Mouse (Mus musculus): Measurements from ENCODE around the gene Spen. TPM values are rescaled to one million over a fixed set of nuclear protein-coding genes. Genes with fewer than 3 reads are reported as not detected.

The Spen gene
- total and polyA plus RNA-seq, 2 experiments from 2014 or later = 10.7 to 24.7 TPM

- 0 out of 2 replicates have a peak overlapping the region, but pooled peaks have one; percentile 4 for H3K27ac ChIP-seq (ENCODE audit: low read depth, low read length)
- 53% methylated on average over 3 of the region's 3 CpGs for WGBS
- no peaks in the 10 kb centered on the region for H3K27me3 ChIP-seq (ENCODE audit: insufficient read depth, low read length)
- TF ChIP-seq CTCF (IDR thresholded peaks at IDR 0.05; ENCODE audit: low read depth) = no peak
- no peak overlapping the region for H3K4me3 ChIP-seq (ENCODE audit: low read depth, low read length)
- no peak overlapping the region for H3K9ac ChIP-seq
- H3K9me3 ChIP-seq (ENCODE audit: low read length) = no peaks in the 10 kb centered on the region
- peaks cover 8% of the 10 kb centered on the region for H3K4me1 ChIP-seq (ENCODE audit: insufficient read depth)
- ATAC-seq (no peak), DNase-seq (no peak)
- no peak overlapping the region for H3K4me2 ChIP-seq (ENCODE audit: low read depth)
- no peaks in the 10 kb centered on the region for H3K36me3 ChIP-seq (ENCODE audit: insufficient read depth)
These were observed 2.4 kb upstream of the Spen start for GRCm38 (mm10) chr4:141540844-141541243.

- WGBS = 44% methylated on average over 12 of the region's 12 CpGs
- Histone ChIP-seq H3K9ac (peak overlapping the region; percentile 90), H3K36me3 (ENCODE audit: insufficient read depth) (no peaks in the 10 kb centered on the region), H3K27ac (ENCODE audit: low read depth, low read length) (peak overlapping the region; percentile 96), H3K4me1 (ENCODE audit: insufficient read depth) (peaks cover 13% of the 10 kb centered on the region), H3K4me3 (ENCODE audit: low read depth, low read length) (peak overlapping the region; percentile 89), H3K27me3 (ENCODE audit: insufficient read depth, low read length) (no peaks in the 10 kb centered on the region), H3K4me2 (ENCODE audit: low read depth) (peak overlapping the region; percentile 82), H3K9me3 (ENCODE audit: low read length) (no peaks in the 10 kb centered on the region)
- no peak for DNase-seq
- ATAC-seq = no peak
- no peak for TF ChIP-seq CTCF (IDR thresholded peaks at IDR 0.05; ENCODE audit: low read depth)
These were observed 893 bp upstream of the Spen start for GRCm38 (mm10) chr4:141539213-141539767.

DNA sequence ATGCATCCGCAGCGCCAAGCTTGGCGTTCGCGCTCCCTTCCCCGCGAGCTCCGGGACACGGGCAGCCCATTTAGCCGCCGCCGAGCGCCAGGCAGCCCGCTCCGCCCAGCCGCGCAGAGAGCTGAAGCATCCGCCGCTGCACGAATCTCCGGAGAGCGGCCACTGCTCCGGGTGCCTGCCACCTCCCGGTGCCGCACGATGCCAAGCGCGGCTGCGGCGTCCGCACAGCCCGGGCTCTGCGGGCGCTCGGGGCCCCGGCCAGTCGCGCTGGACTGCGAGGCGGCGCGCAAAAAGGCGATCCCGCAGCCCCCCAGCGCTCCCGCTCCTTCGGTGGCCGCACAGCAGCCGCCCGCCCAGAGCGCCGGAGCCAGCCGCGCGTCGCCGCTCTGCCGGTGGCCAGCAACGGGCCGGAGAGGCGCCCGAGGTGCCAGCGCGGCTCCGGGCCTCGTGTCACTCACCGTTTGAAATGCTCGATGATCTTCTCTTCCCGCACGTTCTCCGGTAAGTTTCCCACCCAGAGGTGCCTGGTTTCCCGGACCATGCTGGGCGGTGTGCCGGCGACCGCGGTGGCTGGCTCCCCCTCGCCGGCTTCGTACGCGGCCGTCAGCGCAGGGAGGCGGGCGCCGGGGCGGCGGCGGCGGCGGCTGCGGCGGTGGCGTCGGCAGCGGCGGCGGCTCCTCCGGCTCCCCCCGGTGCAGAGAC lies 540 bp downstream of the Spen start:
- no peak for TF ChIP-seq CTCF (IDR thresholded peaks at IDR 0.05; ENCODE audit: low read depth)
- DNase-seq = peak; percentile 42

GRCm38 (mm10) chr4:141537226-141537610 lies 1.2 kb downstream of the Spen start:
- H3K27me3 ChIP-seq (ENCODE audit: insufficient read depth, low read length) = no peaks in the 10 kb centered on the region
- ATAC-seq = no peak
- H3K36me3 ChIP-seq (ENCODE audit: insufficient read depth) = no peaks in the 10 kb centered on the region
- no peak for DNase-seq
- H3K4me1 ChIP-seq (ENCODE audit: insufficient read depth) = peaks cover 20% of the 10 kb centered on the region
- peak overlapping the region; percentile 90 for H3K9ac ChIP-seq
- peak overlapping the region; percentile 82 for H3K4me2 ChIP-seq (ENCODE audit: low read depth)
- WGBS = under 1% methylated on average over 14 of the region's 14 CpGs
- peak overlapping the region; percentile 96 for H3K27ac ChIP-seq (ENCODE audit: low read depth, low read length)
- TF ChIP-seq CTCF (IDR thresholded peaks at IDR 0.05; ENCODE audit: low read depth) = no peak
- peak overlapping the region; percentile 89 for H3K4me3 ChIP-seq (ENCODE audit: low read depth, low read length)
- H3K9me3 ChIP-seq (ENCODE audit: low read length) = no peaks in the 10 kb centered on the region

More for the DNA sequence above, 540 bp downstream of the Spen start:
- Histone ChIP-seq H3K4me3 (ENCODE audit: low read depth, low read length) (peak overlapping the region; percentile 89), H3K4me1 (ENCODE audit: insufficient read depth) (peaks cover 20% of the 10 kb centered on the region), H3K36me3 (ENCODE audit: insufficient read depth) (no peaks in the 10 kb centered on the region), H3K4me2 (ENCODE audit: low read depth) (peak overlapping the region; percentile 82), H3K27me3 (ENCODE audit: insufficient read depth, low read length) (no peaks in the 10 kb centered on the region), H3K9me3 (ENCODE audit: low read length) (no peaks in the 10 kb centered on the region), H3K9ac (peak overlapping the region; percentile 90), H3K27ac (ENCODE audit: low read depth, low read length) (peak overlapping the region; percentile 96)
- 0 out of 2 replicates have a peak, but pooled peaks have one; percentile 0 for ATAC-seq
- under 1% methylated on average over 87 of the region's 101 CpGs for WGBS

DNA sequence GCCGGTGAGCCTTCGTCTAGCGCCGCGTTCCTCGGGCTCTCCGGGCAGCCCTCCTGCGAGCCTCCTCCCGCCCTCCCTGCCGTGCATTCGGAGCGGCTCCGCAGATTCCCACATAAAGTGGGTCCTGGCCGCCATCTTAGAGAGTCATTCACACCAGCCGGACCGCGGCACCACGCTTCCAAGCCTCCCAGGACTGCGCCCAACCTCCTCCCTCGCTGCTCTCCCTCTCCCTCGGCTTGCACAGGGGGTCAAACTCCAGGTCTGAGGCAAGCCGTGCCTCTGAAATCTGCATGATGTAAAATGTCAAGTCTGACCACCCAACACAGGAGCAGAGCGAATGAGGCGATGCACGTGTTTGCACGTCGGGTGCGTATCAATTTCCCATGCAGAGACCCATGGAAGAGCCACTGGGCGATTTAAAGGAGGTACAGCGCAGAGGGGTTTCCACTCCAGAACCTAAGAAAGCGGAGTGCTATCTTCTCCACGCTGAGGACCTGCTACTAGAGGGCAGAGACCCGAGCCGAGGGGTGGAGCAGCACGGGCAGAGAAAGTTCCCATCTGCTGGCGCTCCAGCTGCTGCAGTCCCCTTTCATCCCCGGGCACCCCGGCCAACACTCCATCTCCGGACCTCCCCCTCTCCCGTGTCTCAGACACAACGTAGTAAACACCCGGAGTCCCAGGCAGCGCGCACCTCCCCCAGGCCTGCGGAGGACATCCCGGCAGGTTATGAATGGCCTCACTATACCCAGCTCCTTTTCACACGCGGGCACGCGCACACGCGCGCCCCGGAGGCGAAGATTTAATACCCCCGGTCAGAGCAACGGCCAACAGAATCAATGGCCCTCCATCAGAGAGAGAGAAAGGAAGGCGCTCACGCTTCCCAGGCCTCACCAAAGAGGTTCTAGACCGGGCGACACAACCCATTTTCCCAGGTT lies 1.8 kb downstream of the Spen start:
- no peak for TF ChIP-seq CTCF (IDR thresholded peaks at IDR 0.05; ENCODE audit: low read depth)
- peak overlapping the region; percentile 89 for H3K4me3 ChIP-seq (ENCODE audit: low read depth, low read length)
- peak; percentile 47 for ATAC-seq
- H3K9me3 ChIP-seq (ENCODE audit: low read length) = no peaks in the 10 kb centered on the region
- H3K4me2 ChIP-seq (ENCODE audit: low read depth) = peak overlapping the region; percentile 82
- H3K27ac ChIP-seq (ENCODE audit: low read depth, low read length) = peak overlapping the region; percentile 96
- no peaks in the 10 kb centered on the region for H3K36me3 ChIP-seq (ENCODE audit: insufficient read depth)
- no peaks in the 10 kb centered on the region for H3K27me3 ChIP-seq (ENCODE audit: insufficient read depth, low read length)
- WGBS = under 1% methylated on average over 61 of the region's 61 CpGs
- H3K4me1 ChIP-seq (ENCODE audit: insufficient read depth) = peaks cover 20% of the 10 kb centered on the region
- H3K9ac ChIP-seq = peak overlapping the region; percentile 90
- peak; percentile 70 for DNase-seq

GRCm38 (mm10) chr4:141534947-141535680 lies 3.3 kb downstream of the Spen start:
- ATAC-seq (peak; percentile 21), DNase-seq (peak; percentile 58)
- Histone ChIP-seq H3K27me3 (ENCODE audit: insufficient read depth, low read length) (no peaks in the 10 kb centered on the region), H3K27ac (ENCODE audit: low read depth, low read length) (peak overlapping the region; percentile 96), H3K4me3 (ENCODE audit: low read depth, low read length) (peak overlapping the region; percentile 89), H3K9ac (peak overlapping the region; percentile 90), H3K4me2 (ENCODE audit: low read depth) (peak overlapping the region; percentile 82), H3K4me1 (ENCODE audit: insufficient read depth) (peaks cover 20% of the 10 kb centered on the region), H3K9me3 (ENCODE audit: low read length) (no peaks in the 10 kb centered on the region), H3K36me3 (ENCODE audit: insufficient read depth) (no peaks in the 10 kb centered on the region)
- TF ChIP-seq CTCF (IDR thresholded peaks at IDR 0.05; ENCODE audit: low read depth) = peak; percentile 56
- 1% methylated on average over 11 of the region's 11 CpGs for WGBS
